Mouse (Mus musculus) embryonic facial prominence, embryonic 13.5 days (tissue): Measurements from ENCODE around the gene Gm7879. TPM values are rescaled to one million over a fixed set of nuclear protein-coding genes. Genes with fewer than 3 reads are reported as not detected.
"Not testable (repeated sequence)": the region's sequence is repeated elsewhere in the genome, so short reads cannot be mapped to it uniquely, and the experiment has no call there.

Experiments
- ATAC-seq: fragments of 200-750 bp; cut with Nextera tagmentation; 2 replicates; pipeline ENCODE4 v1.8.0; 2017; ENCODE audit warnings: low read depth; ENCODE audit not compliant: insufficient number of reproducible peaks, insufficient read depth, low FRiP score, low TSS enrichment
- H3K27ac ChIP-seq: fragments of 300-500 bp; sonication (generic); 2 replicates; pipeline ENCODE4 v1.5.1; 2015; ENCODE audit warnings: moderate library complexity, mild to moderate bottlenecking, inconsistent platforms
- H3K27me3 ChIP-seq: fragments of 300-500 bp; sonication (generic); 2 replicates; pipeline ENCODE4 v1.6.1; 2015; ENCODE audit warnings: mild to moderate bottlenecking, inconsistent platforms
- H3K36me3 ChIP-seq: fragments of 300-500 bp; sonication (generic); 2 replicates; pipeline ENCODE4 v1.6.1; 2015; ENCODE audit warnings: mild to moderate bottlenecking, inconsistent platforms
- H3K4me1 ChIP-seq: fragments of 300-500 bp; sonication (generic); 2 replicates; pipeline ENCODE4 v1.6.1; 2015; ENCODE audit warnings: inconsistent platforms
- H3K4me2 ChIP-seq: fragments of 300-500 bp; sonication (generic); 2 replicates; pipeline ENCODE4 v1.6.1; 2015; ENCODE audit warnings: moderate library complexity, mild to moderate bottlenecking, inconsistent platforms
- H3K4me3 ChIP-seq: fragments of 300-500 bp; sonication (generic); 2 replicates; pipeline ENCODE4 v1.5.1; 2015; ENCODE audit warnings: mild to moderate bottlenecking, inconsistent platforms
- H3K9ac ChIP-seq: fragments of 300-500 bp; sonication (generic); 2 replicates; pipeline ENCODE4 v1.6.1; 2015; ENCODE audit warnings: mild to moderate bottlenecking, inconsistent platforms
- H3K9me3 ChIP-seq: fragments of 300-500 bp; sonication (generic); 2 replicates; pipeline ENCODE4 v1.6.1; 2016; ENCODE audit warnings: inconsistent platforms
- WGBS: fragments of 180-500 bp; shearing (Covaris S2); methylation state at CpG from one replicate; pipeline ENCODE4 v1.1.7; 2015; ENCODE audit warnings: mixed read lengths; 5-methylcytosine and 5-hydroxymethylcytosine counted together
- polyA plus RNA-seq: library from polyadenylated mRNA; unstranded; fragments of >200 nt; fragmentation: Nextera tagmentation; extraction: Ambion mirVana; gene quantifications from 2 replicates; pipeline ENCODE4 v1.2.1, GENCODE M21; 2015

The Gm7879 gene
- polyA plus RNA-seq = not detected in 2 replicates

- not testable (repeated sequence) for H3K27ac ChIP-seq
- WGBS = 99% methylated on average over 4 of the region's 4 CpGs
Observed at GRCm38 (mm10) chr5:43912844-43913243, at the start of gene Gm7879. TSS of gene Gm7879 (plus strand) at chr5:43913144.

GRCm38 (mm10) chr5:43863642-43864041 lies 49.3 kb upstream of the Gm7879 start:
- 74% methylated on average over 6 of the region's 6 CpGs for WGBS
- no peaks in the 10 kb centered on the region for H3K4me1 ChIP-seq
- H3K36me3 ChIP-seq = no peaks in the 10 kb centered on the region
- no peak overlapping the region for H3K9ac ChIP-seq
- peaks cover 4% of the 10 kb centered on the region; the same call in 1 of the 2 replicates for H3K27me3 ChIP-seq
- H3K4me2 ChIP-seq = no peak overlapping the region
- no peak for ATAC-seq
- no peak overlapping the region for H3K4me3 ChIP-seq
- H3K9me3 ChIP-seq = no peaks in the 10 kb centered on the region
- no peak overlapping the region for H3K27ac ChIP-seq

More at GRCm38 (mm10) chr5:43912844-43913243, at the start of gene Gm7879:
- H3K4me1 ChIP-seq, H3K36me3 ChIP-seq, ATAC-seq, H3K9me3 ChIP-seq, H3K27me3 ChIP-seq, H3K9ac ChIP-seq, H3K4me2 ChIP-seq, H3K4me3 ChIP-seq: not testable (repeated sequence)

- Histone ChIP-seq H3K4me2 (no peak overlapping the region), H3K4me1 (no peaks in the 10 kb centered on the region), H3K4me3 (no peak overlapping the region), H3K27me3 (peaks cover 5% of the 10 kb centered on the region; the same call in 1 of the 2 replicates), H3K9me3 (no peaks in the 10 kb centered on the region), H3K27ac (no peak overlapping the region), H3K9ac (no peak overlapping the region), H3K36me3 (no peaks in the 10 kb centered on the region)
- 79% methylated on average over 2 of the region's 2 CpGs for WGBS
- ATAC-seq = no peak
Observed at GRCm38 (mm10) chr5:43865316-43865715, 47.6 kb upstream of the Gm7879 start.

- no peaks in the 10 kb centered on the region for H3K9me3 ChIP-seq
- H3K27me3 ChIP-seq = peaks cover 5% of the 10 kb centered on the region; the same call in 1 of the 2 replicates
- peak within 1 kb of the TSS; percentile 44 for H3K4me3 ChIP-seq
- no peak within 1 kb of the TSS; the same call in 1 of the 2 replicates for H3K27ac ChIP-seq
- H3K36me3 ChIP-seq = no peaks in the 10 kb centered on the region
- no peak for ATAC-seq
- peak within 1 kb of the TSS; percentile 75 for H3K4me2 ChIP-seq
- H3K9ac ChIP-seq = peak within 1 kb of the TSS; percentile 65
- H3K4me1 ChIP-seq = no peaks in the 10 kb centered on the region
Observed at GRCm38 (mm10) chr5:43868253-43868652, 44.7 kb upstream of the Gm7879 start, which contains the start of gene Cd38. TSS of gene Cd38 (plus strand) at chr5:43868553.

- peaks cover 5% of the 10 kb centered on the region; the same call in 1 of the 2 replicates for H3K27me3 ChIP-seq
- peak overlapping the region; percentile 65 for H3K9ac ChIP-seq
- no peak for ATAC-seq
- H3K36me3 ChIP-seq = no peaks in the 10 kb centered on the region
- peak overlapping the region; percentile 44 for H3K4me3 ChIP-seq
- H3K4me2 ChIP-seq = peak overlapping the region; percentile 75
- no peaks in the 10 kb centered on the region for H3K4me1 ChIP-seq
- 3% methylated on average over 28 of the region's 28 CpGs for WGBS
- H3K9me3 ChIP-seq = no peaks in the 10 kb centered on the region
- no peak overlapping the region; the same call in 1 of the 2 replicates for H3K27ac ChIP-seq
Observed at GRCm38 (mm10) chr5:43868711-43869600, 44.0 kb upstream of the Gm7879 start.

- Histone ChIP-seq H3K9ac (no peak overlapping the region), H3K4me2 (no peak overlapping the region), H3K9me3 (no peaks in the 10 kb centered on the region), H3K27me3 (peaks cover 5% of the 10 kb centered on the region; the same call in 1 of the 2 replicates), H3K36me3 (no peaks in the 10 kb centered on the region), H3K4me3 (no peak overlapping the region), H3K27ac (no peak overlapping the region), H3K4me1 (no peaks in the 10 kb centered on the region)
- ATAC-seq = no peak
- WGBS = 57% methylated on average over 1 of the region's 1 CpGs
Observed at GRCm38 (mm10) chr5:43871845-43872244, 41.1 kb upstream of the Gm7879 start.

- Histone ChIP-seq H3K36me3 (no peaks in the 10 kb centered on the region), H3K27me3 (peaks cover 5% of the 10 kb centered on the region; the same call in 1 of the 2 replicates), H3K9ac (no peak overlapping the region), H3K4me2 (no peak overlapping the region), H3K4me3 (no peak overlapping the region), H3K4me1 (no peaks in the 10 kb centered on the region), H3K9me3 (no peaks in the 10 kb centered on the region), H3K27ac (no peak overlapping the region)
- WGBS = 73% methylated on average over 1 of the region's 1 CpGs
- ATAC-seq = no peak
Observed at GRCm38 (mm10) chr5:43872652-43873051, 40.3 kb upstream of the Gm7879 start.

GRCm38 (mm10) chr5:43882034-43882433 lies 30.9 kb upstream of the Gm7879 start:
- ATAC-seq = no peak
- H3K27ac ChIP-seq = no peak overlapping the region
- no peaks in the 10 kb centered on the region for H3K9me3 ChIP-seq
- 73% methylated on average over 3 of the region's 3 CpGs for WGBS
- H3K4me3 ChIP-seq = no peak overlapping the region
- H3K4me2 ChIP-seq = no peak overlapping the region
- no peaks in the 10 kb centered on the region for H3K27me3 ChIP-seq
- no peaks in the 10 kb centered on the region for H3K36me3 ChIP-seq
- H3K9ac ChIP-seq = no peak overlapping the region
- peaks cover 7% of the 10 kb centered on the region; the same call in 1 of the 2 replicates for H3K4me1 ChIP-seq

GRCm38 (mm10) chr5:43885060-43885820 lies 27.7 kb upstream of the Gm7879 start:
- Histone ChIP-seq H3K9ac (no peak overlapping the region), H3K27ac (no peak overlapping the region), H3K27me3 (no peaks in the 10 kb centered on the region), H3K4me2 (no peak overlapping the region), H3K36me3 (no peaks in the 10 kb centered on the region), H3K4me1 (peaks cover 7% of the 10 kb centered on the region; the same call in 1 of the 2 replicates), H3K4me3 (no peak overlapping the region), H3K9me3 (no peaks in the 10 kb centered on the region)
- no peak for ATAC-seq
- WGBS = 14% methylated on average over 3 of the region's 3 CpGs

- H3K9me3 ChIP-seq = no peaks in the 10 kb centered on the region
- no peak overlapping the region for H3K27ac ChIP-seq
- H3K36me3 ChIP-seq = no peaks in the 10 kb centered on the region
- H3K27me3 ChIP-seq = no peaks in the 10 kb centered on the region; the same call in 1 of the 2 replicates
- no peak for ATAC-seq
- no peak overlapping the region for H3K4me3 ChIP-seq
- peaks cover 12% of the 10 kb centered on the region; the same call in 1 of the 2 replicates for H3K4me1 ChIP-seq
- H3K4me2 ChIP-seq = no peak overlapping the region
- 17% methylated on average over 1 of the region's 1 CpGs for WGBS
- H3K9ac ChIP-seq = no peak overlapping the region
Observed at GRCm38 (mm10) chr5:43892386-43892785, 20.6 kb upstream of the Gm7879 start.

- Histone ChIP-seq H3K9me3 (no peaks in the 10 kb centered on the region), H3K9ac (no peak overlapping the region), H3K27ac (no peak overlapping the region), H3K4me3 (no peak overlapping the region), H3K4me1 (peaks cover 12% of the 10 kb centered on the region; the same call in 1 of the 2 replicates), H3K4me2 (no peak overlapping the region), H3K27me3 (no peaks in the 10 kb centered on the region; the same call in 1 of the 2 replicates), H3K36me3 (no peaks in the 10 kb centered on the region)
- 67% methylated on average over 2 of the region's 2 CpGs for WGBS
- no peak for ATAC-seq
Observed at GRCm38 (mm10) chr5:43894113-43894512, 18.8 kb upstream of the Gm7879 start.
